Mouse (Mus musculus) urinary bladder, adult 18-20 months (tissue): ENCODE measurements at regions not wholly inside any gene's neighbourhood (a gene's known extent, or its start where the extent isn't known, plus 50 kb on each side); places are given as distances from the start of the nearest gene placed in this dataset.
A peak's percentile ranks its signal among the peaks of the same experiment; 100 is the strongest.

Experiments
- DNase-seq, 2 experiments: peaks; one replicate each; pipeline ENCODE4 v3.0.0; 2022; ENCODE audit warnings: low spot score in 2 of 2, mixed read lengths in 2 of 2

- DNase-seq = no peak
These were observed 267.8 kb upstream of the Tsc22d2 start for GRCm38 (mm10) chr3:58146762-58147161.

DNA sequence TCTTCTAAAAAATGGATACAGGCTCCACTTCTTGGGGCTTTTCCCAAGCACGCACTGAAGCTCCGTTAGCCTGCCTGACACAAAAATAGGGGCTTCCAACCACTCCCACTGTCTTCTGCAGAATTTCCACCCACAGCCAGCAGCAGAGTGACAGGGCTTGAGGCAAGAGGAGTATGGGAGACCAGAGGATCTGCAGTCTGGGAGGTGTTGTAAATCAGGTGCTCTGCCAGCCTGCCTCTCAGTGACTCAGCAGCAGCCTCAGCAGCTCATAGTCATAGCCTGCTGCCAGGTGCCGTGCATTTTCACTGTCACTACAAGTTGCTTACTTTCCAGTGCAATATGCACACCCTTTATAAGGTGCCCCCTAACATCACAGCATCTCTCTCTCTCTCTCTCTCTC is 261.4 kb upstream of the Tsc22d2 start:
- DNase-seq = no peak

- no peak for DNase-seq
These were observed 260.4 kb upstream of the Tsc22d2 start for GRCm38 (mm10) chr3:58153874-58154756.

DNA sequence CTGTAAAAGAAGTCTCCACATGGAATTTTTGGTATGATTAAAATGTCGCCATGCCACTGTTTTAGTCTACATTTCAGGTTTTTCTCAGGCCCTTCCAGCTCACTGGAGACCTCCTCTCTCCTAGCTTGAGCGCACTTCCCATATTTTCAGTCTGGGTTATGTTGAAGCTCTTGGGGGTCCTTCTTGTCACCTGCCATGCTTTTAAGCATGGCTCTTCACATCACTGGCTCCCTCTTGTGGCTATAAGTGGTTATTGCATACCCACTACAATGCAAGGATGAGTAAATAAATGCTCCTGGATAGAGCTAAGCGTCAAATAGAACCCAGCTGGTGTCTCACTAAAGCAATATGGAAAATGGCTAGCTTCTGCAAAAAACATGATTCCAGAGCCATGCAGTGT is 255.1 kb upstream of the Tsc22d2 start:
- DNase-seq = no peak

DNA sequence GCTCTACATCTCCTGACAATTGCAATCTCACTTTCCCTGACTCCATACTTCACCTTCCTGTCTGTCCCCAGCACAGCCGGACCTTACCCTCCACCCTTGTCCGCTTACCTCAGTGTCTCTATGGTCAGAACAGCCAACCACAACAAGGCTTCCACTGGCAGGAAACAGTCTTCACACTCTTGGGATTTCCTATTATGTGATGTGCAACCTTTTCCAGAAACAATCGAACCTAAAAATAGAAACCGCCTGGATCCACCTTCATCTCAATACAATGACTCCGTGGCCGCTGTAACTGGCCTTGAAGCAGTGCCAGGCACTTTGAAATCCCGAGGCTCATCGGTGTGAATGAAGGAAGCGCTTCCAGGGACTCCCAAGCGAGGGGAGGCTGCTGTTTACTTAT is 252.3 kb upstream of the Tsc22d2 start:
- no peak for DNase-seq

DNA sequence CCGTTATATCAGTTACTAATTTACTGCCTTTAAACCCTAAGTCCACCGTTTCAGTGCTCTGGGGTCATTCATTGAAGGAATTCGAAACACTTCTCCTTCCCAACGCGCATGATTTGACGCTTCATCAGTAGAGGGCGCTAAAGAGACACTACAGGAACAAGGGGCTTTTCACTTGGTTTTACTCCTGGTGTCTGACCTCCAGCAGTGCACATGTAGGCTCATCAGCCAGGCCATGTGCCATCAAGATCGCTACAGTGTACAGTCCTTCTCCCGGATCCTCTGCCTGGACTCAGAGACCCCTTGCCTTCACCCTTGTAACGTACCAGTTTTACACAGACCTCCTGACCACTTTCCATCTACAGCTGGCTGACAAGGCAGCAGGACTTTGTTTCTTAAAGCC is 250.7 kb upstream of the Tsc22d2 start:
- DNase-seq = peak; percentile 35 to 49

GRCm38 (mm10) chr3:58166628-58167027 is 247.9 kb upstream of the Tsc22d2 start:
- no peak for DNase-seq

DNA sequence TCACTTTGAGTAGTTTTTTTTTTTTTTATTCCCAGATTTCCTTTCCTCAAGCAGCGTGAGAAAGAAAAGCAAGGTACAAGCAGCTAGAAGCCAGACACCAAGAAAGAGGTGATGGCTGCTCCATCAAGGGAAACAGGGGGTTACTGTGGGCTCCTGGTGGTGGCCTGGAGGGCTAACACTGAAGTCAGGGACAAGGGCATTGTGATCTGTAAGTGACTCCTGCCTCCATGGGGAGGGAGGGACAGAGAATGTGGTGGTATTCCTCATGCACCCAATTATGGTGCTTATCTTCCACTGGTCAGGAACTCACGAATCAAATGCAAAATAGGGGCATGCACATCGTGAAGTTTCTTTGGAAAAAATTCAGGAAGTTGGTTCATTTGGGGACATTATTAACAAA is 247.4 kb upstream of the Tsc22d2 start:
- no peak for DNase-seq

DNA sequence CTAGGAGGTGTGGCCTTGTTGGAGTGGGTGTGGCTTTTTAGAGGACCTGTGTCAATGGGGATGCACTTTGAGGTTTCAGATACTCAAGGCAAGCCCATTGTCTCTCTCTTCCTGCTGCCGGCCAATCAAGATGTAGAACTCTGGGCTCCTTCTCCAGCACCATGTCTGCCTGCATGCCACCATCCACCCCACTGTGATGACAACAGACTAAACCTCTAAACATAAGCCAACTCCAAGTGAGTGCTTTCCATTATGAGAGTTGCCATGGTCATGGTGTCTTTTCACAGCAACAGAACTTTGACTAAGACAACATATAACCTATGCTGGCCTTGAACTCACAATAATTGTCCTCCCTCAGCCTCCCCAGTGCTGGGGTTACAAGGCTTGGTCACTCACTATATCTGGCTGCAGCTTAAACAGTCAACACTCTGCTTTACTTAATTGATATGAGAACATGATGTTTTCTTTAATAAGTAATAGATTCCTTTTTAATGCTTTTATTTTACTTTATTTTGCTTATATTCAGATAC is 246.7 kb upstream of the Tsc22d2 start:
- DNase-seq = no peak

DNA sequence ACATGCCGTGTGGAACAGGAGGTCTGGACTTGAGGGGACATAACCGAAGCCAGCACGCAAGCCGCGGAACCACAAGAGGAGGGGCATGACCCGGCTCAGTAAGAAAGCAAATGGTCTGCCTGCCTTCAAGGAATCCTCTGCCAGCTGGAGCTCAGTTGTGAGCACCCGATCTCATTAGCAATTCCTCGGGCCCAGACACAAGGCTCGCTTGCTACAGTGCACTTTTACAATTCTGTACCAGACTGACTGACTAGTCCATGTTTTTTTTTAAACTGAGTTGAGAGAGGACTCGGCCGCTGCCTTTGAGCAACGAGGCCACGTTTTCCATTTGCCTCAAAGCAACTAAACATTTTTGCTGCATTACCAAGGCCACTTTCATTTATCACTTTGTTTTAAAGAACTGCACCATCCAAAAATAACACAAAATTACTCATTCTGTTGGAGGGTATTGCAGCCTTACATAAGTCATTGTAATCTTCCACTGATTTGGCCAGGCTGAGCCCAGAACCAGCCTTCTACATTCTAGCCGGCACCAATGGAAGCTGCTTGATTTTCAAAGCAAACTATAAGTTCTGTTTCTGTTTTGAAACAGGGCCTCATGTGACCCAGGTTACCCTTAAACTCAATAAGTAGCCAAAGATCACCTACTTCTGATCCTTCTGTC is 245.9 kb upstream of the Tsc22d2 start:
- no peak for DNase-seq

DNA sequence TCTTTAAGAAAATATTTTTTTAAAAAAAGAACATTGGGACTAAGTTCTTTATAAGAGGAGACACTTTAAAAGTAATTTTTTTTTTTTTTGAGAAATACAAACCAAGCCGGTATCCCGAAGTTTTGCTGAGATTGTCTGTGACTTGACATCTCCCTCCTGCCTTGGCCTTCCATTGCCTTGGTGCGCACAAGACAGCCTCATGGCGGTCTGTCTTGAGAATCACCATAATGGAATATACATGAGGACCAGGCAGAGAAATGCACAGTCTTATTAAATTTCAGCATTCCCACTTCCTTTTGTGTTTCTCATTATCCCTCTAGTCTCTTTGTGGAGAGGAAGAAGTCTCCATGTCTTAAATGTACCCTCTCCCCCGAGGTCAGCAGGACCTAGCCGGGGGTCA is 244.7 kb upstream of the Tsc22d2 start:
- no peak for DNase-seq

GRCm38 (mm10) chr3:58172096-58172495 is 242.4 kb upstream of the Tsc22d2 start:
- peak in 1 of 2 experiments; percentile 42 for DNase-seq

- no peak for DNase-seq
These were observed 240.7 kb upstream of the Tsc22d2 start for GRCm38 (mm10) chr3:58173821-58174220.

GRCm38 (mm10) chr3:58181715-58182114 is 232.8 kb upstream of the Tsc22d2 start:
- DNase-seq = no peak

DNA sequence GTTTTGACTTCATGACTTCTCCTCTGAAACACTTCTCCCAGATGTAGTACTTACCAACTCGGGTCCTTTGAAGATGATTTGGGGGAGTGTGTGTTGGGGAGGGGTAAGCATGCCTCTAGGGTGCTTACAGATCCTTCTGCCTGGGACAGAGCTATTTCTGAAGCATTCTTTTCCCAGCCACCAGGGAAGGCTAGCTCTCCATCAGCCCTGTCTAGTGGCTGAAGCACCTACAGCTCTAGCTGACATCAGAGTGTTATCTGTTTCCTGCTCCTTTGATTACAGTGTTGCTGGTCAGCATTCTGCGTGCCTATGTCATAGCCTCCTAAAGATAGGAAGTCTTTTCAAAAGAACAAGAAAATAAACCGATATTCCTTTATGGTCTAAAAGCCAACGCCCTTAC is 232.2 kb upstream of the Tsc22d2 start:
- no peak for DNase-seq

- peak in 1 of 2 experiments; percentile 56 for DNase-seq
These were observed 231.2 kb upstream of the Tsc22d2 start for GRCm38 (mm10) chr3:58183279-58183678.

DNA sequence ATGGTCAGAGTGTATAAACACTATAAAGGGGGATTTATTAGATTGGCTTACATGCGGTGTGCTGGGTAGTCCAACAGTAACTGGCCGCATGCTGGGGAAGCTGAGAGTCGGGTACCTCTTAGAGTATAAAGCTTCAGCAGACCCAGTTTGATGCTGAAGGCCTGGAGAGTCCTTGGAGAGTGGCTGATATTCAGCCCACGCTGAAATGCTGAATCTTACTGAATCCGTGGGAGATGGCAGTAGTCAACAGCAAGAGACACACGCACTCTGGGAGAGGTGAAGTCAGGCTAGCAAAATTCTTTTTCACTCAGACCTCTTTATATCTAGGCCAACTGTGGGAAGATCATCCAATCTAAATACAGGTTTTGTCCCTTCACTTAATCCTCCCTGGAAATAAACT is 214.1 kb upstream of the Tsc22d2 start:
- no peak for DNase-seq

GRCm38 (mm10) chr3:58202816-58203215 is 211.7 kb upstream of the Tsc22d2 start:
- DNase-seq = no peak

DNA sequence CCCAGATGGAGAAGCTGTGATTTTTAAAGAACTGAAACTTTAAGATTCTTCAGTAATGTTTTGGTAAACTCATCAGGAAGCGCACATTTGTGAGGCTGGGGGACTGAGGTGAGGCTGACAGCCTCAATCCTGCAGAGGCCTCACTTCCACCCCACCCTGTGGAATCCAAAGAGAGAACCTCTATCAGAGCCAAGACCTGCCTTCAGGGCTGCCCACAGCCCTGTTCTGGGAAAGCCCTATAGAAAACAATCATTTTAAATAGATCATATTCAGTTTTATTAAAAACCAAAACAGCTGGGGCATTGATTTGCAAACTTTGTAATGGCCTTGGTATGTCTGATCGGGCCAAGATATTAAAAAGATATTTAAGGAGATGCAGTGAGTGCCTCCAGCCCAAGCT is 210.7 kb upstream of the Tsc22d2 start:
- DNase-seq = no peak

DNA sequence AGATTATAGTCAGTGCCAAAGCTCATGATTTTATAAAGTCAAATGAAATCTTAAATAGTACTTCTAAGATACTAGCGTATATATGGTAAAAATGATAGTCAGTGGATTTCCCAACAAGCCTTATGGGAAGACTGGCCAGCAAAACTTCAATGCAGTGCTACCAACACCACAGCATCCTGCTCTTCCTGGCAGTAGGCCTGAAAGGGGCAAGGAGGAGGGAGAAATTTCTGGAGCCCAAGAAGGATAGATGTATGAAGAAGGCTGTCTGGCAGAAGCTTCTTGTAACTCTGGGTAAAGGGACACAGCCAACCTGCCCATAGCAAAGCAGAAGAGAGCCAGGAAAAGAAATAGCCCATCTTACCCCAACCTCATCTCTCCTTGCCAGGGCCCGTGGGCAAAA is 209.0 kb upstream of the Tsc22d2 start:
- DNase-seq = no peak

- DNase-seq = no peak
These were observed 207.6 kb upstream of the Tsc22d2 start for GRCm38 (mm10) chr3:58206776-58207398.

GRCm38 (mm10) chr3:58211016-58211415 is 203.5 kb upstream of the Tsc22d2 start:
- peak; percentile 21 to 23 for DNase-seq
